Mouse (Mus musculus) heart, postnatal 25 days (tissue): ENCODE data around the gene Prdx5. TPM values are rescaled to one million over a fixed set of nuclear protein-coding genes. Genes with fewer than 3 reads are reported as not detected.
"Not testable (repeated sequence)": the region's sequence is repeated elsewhere in the genome, so short reads cannot be mapped to it uniquely, and the experiment has no call there.

ENCODE experiments used
- DNase-seq: peaks from one replicate; pipeline ENCODE4 v3.0.0; 2022; ENCODE audit warnings: low spot score
- intact Hi-C: fragments of 180-260 bp; cut with DNase I; formaldehyde crosslinking; loops from one replicate; pipeline ENCODE4 v1.15.1; 2025
- total RNA-seq, 2 experiments: library from RNA; stranded (reverse); gene quantifications; 2 replicates each; pipeline ENCODE4 v1.2.3; 2021

The Prdx5 gene
- total RNA-seq, 2 experiments from 2014 or later, result 722 to 748 TPM

- intact Hi-C loops, result loop anchor here (5.0 kb wide), 1 partner anchor 63 kb away; the partner anchor contains the start of gene Rps6ka4
- no peak for DNase-seq
Observed at GRCm38 (mm10) chr19:6904846-6905245, 5.1 kb downstream of the Prdx5 start.

- intact Hi-C loops, result no loop called here
Observed at GRCm38 (mm10) chr19:6903031-6903430, 6.9 kb downstream of the Prdx5 start.

GRCm38 (mm10) chr19:6899641-6900040 lies 10.3 kb downstream of the Prdx5 start:
- intact Hi-C loops, result no loop called here
- DNase-seq, result no peak

More at GRCm38 (mm10) chr19:6903031-6903430, 6.9 kb downstream of the Prdx5 start:
- DNase-seq, result no peak

- DNase-seq, intact Hi-C loops: not testable (repeated sequence)
Observed at GRCm38 (mm10) chr19:6895608-6896305, 14.1 kb downstream of the Prdx5 start.

GRCm38 (mm10) chr19:6893731-6894451 lies 16.0 kb downstream of the Prdx5 start:
- intact Hi-C loops, result no loop called here
- DNase-seq, result no peak

GRCm38 (mm10) chr19:6892512-6892911 lies 17.4 kb downstream of the Prdx5 start:
- intact Hi-C loops, result no loop called here

GRCm38 (mm10) chr19:6877965-6878364 lies 31.9 kb downstream of the Prdx5 start:
- no peak for DNase-seq
- intact Hi-C loops, result no loop called here

More at GRCm38 (mm10) chr19:6892512-6892911, 17.4 kb downstream of the Prdx5 start:
- DNase-seq, result no peak

GRCm38 (mm10) chr19:6876799-6877198 lies 33.1 kb downstream of the Prdx5 start:
- no peak for DNase-seq
- intact Hi-C loops, result no loop called here

GRCm38 (mm10) chr19:6875834-6876233 lies 34.1 kb downstream of the Prdx5 start:
- DNase-seq, result no peak
- intact Hi-C loops, result no loop called here

- DNase-seq, result no peak
- intact Hi-C loops, result no loop called here
Observed at GRCm38 (mm10) chr19:6874257-6874656, 35.6 kb downstream of the Prdx5 start.

- DNase-seq, result no peak
- intact Hi-C loops, result no loop called here
Observed at GRCm38 (mm10) chr19:6872701-6873100, 37.2 kb downstream of the Prdx5 start.

GRCm38 (mm10) chr19:6871574-6872271 lies 38.2 kb downstream of the Prdx5 start:
- intact Hi-C loops, result no loop called here
- DNase-seq, result no peak

- intact Hi-C loops, result no loop called here
- no peak for DNase-seq
Observed at GRCm38 (mm10) chr19:6869355-6869754, 40.6 kb downstream of the Prdx5 start.

- intact Hi-C loops, result no loop called here
- DNase-seq, result no peak
Observed at GRCm38 (mm10) chr19:6861451-6861850, 48.5 kb downstream of the Prdx5 start.

- intact Hi-C loops, result no loop called here
- no peak for DNase-seq
Observed at GRCm38 (mm10) chr19:6860706-6861105, 49.2 kb downstream of the Prdx5 start.

GRCm38 (mm10) chr19:6859971-6860370 lies 49.9 kb downstream of the Prdx5 start:
- intact Hi-C loops, result no loop called here
- DNase-seq, result no peak

GRCm38 (mm10) chr19:6859032-6859651 lies 50.8 kb downstream of the Prdx5 start:
- no peak for DNase-seq
- intact Hi-C loops, result no loop called here

GRCm38 (mm10) chr19:6858031-6858430 lies 51.9 kb downstream of the Prdx5 start, which contains the start of gene Ccdc88b:
Gene Ccdc88b, minus strand, starts transcription at chr19:6858211.
- no peak for DNase-seq
- intact Hi-C loops, result no loop called here

- no peak for DNase-seq
- intact Hi-C loops, result no loop called here
Observed at GRCm38 (mm10) chr19:6857391-6858005, 52.4 kb downstream of the Prdx5 start.

- intact Hi-C loops, result no loop called here
- DNase-seq, result no peak
Observed at GRCm38 (mm10) chr19:6857003-6857360, 52.9 kb downstream of the Prdx5 start.
